ENCODE assay signal across 18 mouse cellular contexts in the genomic region with DNA sequence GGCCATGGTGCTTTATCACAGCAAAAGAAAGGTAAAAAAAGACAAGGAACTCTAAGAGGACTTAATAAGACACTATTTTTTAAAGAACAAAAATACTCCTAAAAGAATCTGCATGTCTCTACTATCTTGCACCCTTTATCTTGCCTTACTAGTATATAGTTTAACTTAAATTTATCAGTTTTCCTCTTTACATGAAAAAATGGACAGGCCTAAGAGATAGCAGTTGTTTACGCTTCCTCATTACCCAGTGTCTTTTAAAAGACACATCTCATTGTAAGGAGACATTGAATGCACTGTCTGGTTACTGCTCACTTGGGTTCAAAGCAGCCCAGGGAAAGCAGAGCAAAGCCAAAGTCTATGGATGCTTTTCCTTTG. TPM values are rescaled to one million over a fixed set of nuclear protein-coding genes. Genes with fewer than 3 reads are reported as not detected.
"Had no signal": no experiment of that assay in that cellular context is flagged by ENCODE, and none has a peak within 500 bp of the region (broad histone marks: within the 10 kb centered on the region; RNA-seq: fewer than 3 reads in every experiment).

No protein-coding gene starts in this region.

- H3K4me3 ChIP-seq: midbrain, embryonic 10.5 days; midbrain, embryonic 12.5 days; myocyte; neural tube, embryonic 13.5 days; neural tube, embryonic 15.5 days had no signal

- H3K9ac ChIP-seq: lung, embryonic 14.5 days; midbrain, embryonic 12.5 days; neural tube, embryonic 13.5 days; neural tube, embryonic 15.5 days had no signal

- ATAC-seq: midbrain, embryonic 16.5 days had no signal

- DNase-seq: lung, embryonic 14.5 days; lung, postnatal 10 days; lung, postnatal 4 days; midbrain, embryonic 14.5 days; retina, postnatal 1 day; right cerebral cortex, postnatal 25 days; right cerebral cortex, postnatal 4 days; spleen, adult 18-20 months; thymus, adult 18-20 months; thymus, postnatal 14 days; thymus, postnatal 36 days had no signal

- H3K36me3 ChIP-seq: midbrain, embryonic 10.5 days; midbrain, embryonic 12.5 days; neural tube, embryonic 13.5 days; neural tube, embryonic 15.5 days had no signal

- H3K9me3 ChIP-seq: midbrain, embryonic 10.5 days; midbrain, embryonic 12.5 days; neural tube, embryonic 13.5 days; neural tube, embryonic 15.5 days had no signal

- H3K4me2 ChIP-seq: lung, embryonic 14.5 days; midbrain, embryonic 12.5 days; neural tube, embryonic 13.5 days; neural tube, embryonic 15.5 days had no signal

- H3K27me3 ChIP-seq: midbrain, embryonic 12.5 days; neural tube, embryonic 13.5 days; neural tube, embryonic 15.5 days had no signal

- H3K27ac ChIP-seq: midbrain, embryonic 10.5 days; midbrain, embryonic 12.5 days; neural tube, embryonic 13.5 days; neural tube, embryonic 15.5 days had no signal

- H3K4me1 ChIP-seq: midbrain, embryonic 10.5 days; midbrain, embryonic 12.5 days; neural tube, embryonic 13.5 days; neural tube, embryonic 15.5 days had no signal

RNA-seq across cellular contexts. Expression of a gene that starts 13.7 kb away (rescaled TPM):
- polyA plus RNA-seq: small intestine, adult 2 months had no signal
